Mouse (Mus musculus): ENCODE data around the gene Vangl1. TPM values are rescaled to one million over a fixed set of nuclear protein-coding genes. Genes with fewer than 3 reads are reported as not detected.
A peak's percentile ranks its signal among the peaks of the same experiment; 100 is the strongest.

Vangl1 gene
- polyA plus RNA-seq, 2 experiments = 22.7 to 24.7 TPM

- Histone ChIP-seq H3K36me3 (ENCODE audit: control insufficient read depth, insufficient read depth, low read length) (peaks cover 5% of the 10 kb centered on the region), H3K27ac (replicated peaks; ENCODE audit: low read depth, low read length) (no peak overlapping the region), H3K4me3 (replicated peaks; ENCODE audit: low read length) (no peak overlapping the region), H3K9ac (ENCODE audit: low read depth, low read length, severe bottlenecking) (no peak overlapping the region), H3K4me1 (ENCODE audit: control insufficient read depth, insufficient read depth, low read length) (peaks cover 36% of the 10 kb centered on the region), H3K4me2 (replicated peaks; ENCODE audit: low read depth, low read length, severe bottlenecking) (no peak overlapping the region), H3K27me3 (ENCODE audit: control insufficient read depth, insufficient read depth, low read length) (no peaks in the 10 kb centered on the region), H3K9me3 (ENCODE audit: control insufficient read depth, low read length) (peaks cover 6% of the 10 kb centered on the region; the same call in 1 of the 2 replicates)
- 18% methylated on average over 4 of the region's 4 CpGs for WGBS
- no peak for TF ChIP-seq POLR2A (IDR thresholded peaks at IDR 0.05; ENCODE audit: borderline replicate concordance, extremely low read depth, insufficient read depth, insufficient read length)
- ATAC-seq (ENCODE audit: low FRiP score, low read depth) (no peak), DNase-seq (ENCODE audit: low spot score) (no peak)
Observed at GRCm38 (mm10) chr3:102190015-102190414, 14.5 kb downstream of the Vangl1 start.

- TF ChIP-seq POLR2A (IDR thresholded peaks at IDR 0.05; ENCODE audit: borderline replicate concordance, extremely low read depth, insufficient read depth, insufficient read length) = no peak
- Histone ChIP-seq H3K9ac (ENCODE audit: low read depth, low read length, severe bottlenecking) (no peak overlapping the region), H3K4me1 (ENCODE audit: control insufficient read depth, insufficient read depth, low read length) (peaks cover 38% of the 10 kb centered on the region), H3K4me2 (replicated peaks; ENCODE audit: low read depth, low read length, severe bottlenecking) (no peak overlapping the region), H3K4me3 (replicated peaks; ENCODE audit: low read length) (no peak overlapping the region), H3K9me3 (ENCODE audit: control insufficient read depth, low read length) (peaks cover 6% of the 10 kb centered on the region; the same call in 1 of the 2 replicates), H3K27me3 (ENCODE audit: control insufficient read depth, insufficient read depth, low read length) (no peaks in the 10 kb centered on the region), H3K36me3 (ENCODE audit: control insufficient read depth, insufficient read depth, low read length) (peaks cover 8% of the 10 kb centered on the region), H3K27ac (replicated peaks; ENCODE audit: low read depth, low read length) (no peak overlapping the region)
- no peak for DNase-seq (ENCODE audit: low spot score)
- WGBS = 32% methylated on average over 6 of the region's 6 CpGs
- no peak for ATAC-seq (ENCODE audit: low FRiP score, low read depth)
Observed at GRCm38 (mm10) chr3:102188972-102189371, 15.5 kb downstream of the Vangl1 start.

GRCm38 (mm10) chr3:102187401-102187800 is 17.1 kb downstream of the Vangl1 start:
- no peak for TF ChIP-seq POLR2A (IDR thresholded peaks at IDR 0.05; ENCODE audit: borderline replicate concordance, extremely low read depth, insufficient read depth, insufficient read length)
- H3K9ac ChIP-seq (ENCODE audit: low read depth, low read length, severe bottlenecking) = no peak overlapping the region
- peaks cover 22% of the 10 kb centered on the region for H3K4me1 ChIP-seq (ENCODE audit: control insufficient read depth, insufficient read depth, low read length)
- H3K27ac ChIP-seq (replicated peaks; ENCODE audit: low read depth, low read length) = no peak overlapping the region
- DNase-seq (ENCODE audit: low spot score) = no peak
- H3K4me3 ChIP-seq (replicated peaks; ENCODE audit: low read length) = no peak overlapping the region
- 73% methylated on average over 4 of the region's 4 CpGs for WGBS
- no peaks in the 10 kb centered on the region for H3K27me3 ChIP-seq (ENCODE audit: control insufficient read depth, insufficient read depth, low read length)
- ATAC-seq (ENCODE audit: low FRiP score, low read depth) = no peak
- no peak overlapping the region for H3K4me2 ChIP-seq (replicated peaks; ENCODE audit: low read depth, low read length, severe bottlenecking)
- H3K9me3 ChIP-seq (ENCODE audit: control insufficient read depth, low read length) = peaks cover 6% of the 10 kb centered on the region; the same call in 1 of the 2 replicates
- H3K36me3 ChIP-seq (ENCODE audit: control insufficient read depth, insufficient read depth, low read length) = peaks cover 18% of the 10 kb centered on the region

GRCm38 (mm10) chr3:102184721-102185120 is 19.8 kb downstream of the Vangl1 start:
- Histone ChIP-seq H3K9ac (ENCODE audit: low read depth, low read length, severe bottlenecking) (no peak overlapping the region), H3K27ac (replicated peaks; ENCODE audit: low read depth, low read length) (no peak overlapping the region), H3K4me2 (replicated peaks; ENCODE audit: low read depth, low read length, severe bottlenecking) (no peak overlapping the region), H3K4me3 (replicated peaks; ENCODE audit: low read length) (no peak overlapping the region), H3K9me3 (ENCODE audit: control insufficient read depth, low read length) (peaks cover 6% of the 10 kb centered on the region; the same call in 1 of the 2 replicates), H3K27me3 (ENCODE audit: control insufficient read depth, insufficient read depth, low read length) (no peaks in the 10 kb centered on the region), H3K4me1 (ENCODE audit: control insufficient read depth, insufficient read depth, low read length) (peaks cover 18% of the 10 kb centered on the region), H3K36me3 (ENCODE audit: control insufficient read depth, insufficient read depth, low read length) (peaks cover 29% of the 10 kb centered on the region)
- peak; percentile 71 for ATAC-seq (ENCODE audit: low FRiP score, low read depth)
- no peak for TF ChIP-seq POLR2A (IDR thresholded peaks at IDR 0.05; ENCODE audit: borderline replicate concordance, extremely low read depth, insufficient read depth, insufficient read length)
- DNase-seq (ENCODE audit: low spot score) = peak; percentile 49
- 25% methylated on average over 5 of the region's 5 CpGs for WGBS

DNA sequence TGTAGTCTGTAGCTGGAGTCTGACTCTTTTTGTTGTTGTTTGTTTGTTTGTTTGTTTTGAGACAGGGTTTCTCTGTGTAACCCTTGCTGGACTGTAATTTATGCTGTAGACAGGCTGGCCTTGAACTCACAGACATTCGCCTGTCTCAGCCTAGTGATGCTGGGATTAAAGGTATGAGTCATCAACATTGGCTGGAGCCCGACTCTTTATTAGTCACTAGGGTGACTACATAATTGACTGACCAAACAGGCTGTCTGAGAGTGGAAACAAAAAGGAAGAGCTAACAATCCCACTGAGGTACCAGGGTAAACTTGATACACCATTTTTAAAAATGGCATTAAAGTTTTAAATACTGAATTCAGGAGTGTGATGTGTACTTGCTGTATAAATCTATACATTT is 21.9 kb downstream of the Vangl1 start:
- Histone ChIP-seq H3K36me3 (ENCODE audit: control insufficient read depth, insufficient read depth, low read length) (peaks cover 25% of the 10 kb centered on the region), H3K9me3 (ENCODE audit: control insufficient read depth, low read length) (peaks cover 6% of the 10 kb centered on the region; the same call in 1 of the 2 replicates), H3K27ac (replicated peaks; ENCODE audit: low read depth, low read length) (no peak overlapping the region), H3K27me3 (ENCODE audit: control insufficient read depth, insufficient read depth, low read length) (no peaks in the 10 kb centered on the region), H3K9ac (ENCODE audit: low read depth, low read length, severe bottlenecking) (no peak overlapping the region), H3K4me1 (ENCODE audit: control insufficient read depth, insufficient read depth, low read length) (0 out of 2 replicates have a peak, but pooled peaks cover 13% of the 10 kb centered on the region), H3K4me3 (replicated peaks; ENCODE audit: low read length) (no peak overlapping the region), H3K4me2 (replicated peaks; ENCODE audit: low read depth, low read length, severe bottlenecking) (no peak overlapping the region)
- 78% methylated on average over 2 of the region's 2 CpGs for WGBS
- DNase-seq (ENCODE audit: low spot score) = no peak
- ATAC-seq (ENCODE audit: low FRiP score, low read depth) = no peak
- TF ChIP-seq POLR2A (IDR thresholded peaks at IDR 0.05; ENCODE audit: borderline replicate concordance, extremely low read depth, insufficient read depth, insufficient read length) = no peak
